Mouse (Mus musculus) left cerebral cortex, adult 9 months (tissue): ENCODE results near the gene Mbip.

Source experiments
- DNase-seq, 2 experiments: peaks; one replicate each; pipeline ENCODE4 v3.0.0; 2022; ENCODE audit warnings: low spot score in 2 of 2

Gene Mbip

DNA sequence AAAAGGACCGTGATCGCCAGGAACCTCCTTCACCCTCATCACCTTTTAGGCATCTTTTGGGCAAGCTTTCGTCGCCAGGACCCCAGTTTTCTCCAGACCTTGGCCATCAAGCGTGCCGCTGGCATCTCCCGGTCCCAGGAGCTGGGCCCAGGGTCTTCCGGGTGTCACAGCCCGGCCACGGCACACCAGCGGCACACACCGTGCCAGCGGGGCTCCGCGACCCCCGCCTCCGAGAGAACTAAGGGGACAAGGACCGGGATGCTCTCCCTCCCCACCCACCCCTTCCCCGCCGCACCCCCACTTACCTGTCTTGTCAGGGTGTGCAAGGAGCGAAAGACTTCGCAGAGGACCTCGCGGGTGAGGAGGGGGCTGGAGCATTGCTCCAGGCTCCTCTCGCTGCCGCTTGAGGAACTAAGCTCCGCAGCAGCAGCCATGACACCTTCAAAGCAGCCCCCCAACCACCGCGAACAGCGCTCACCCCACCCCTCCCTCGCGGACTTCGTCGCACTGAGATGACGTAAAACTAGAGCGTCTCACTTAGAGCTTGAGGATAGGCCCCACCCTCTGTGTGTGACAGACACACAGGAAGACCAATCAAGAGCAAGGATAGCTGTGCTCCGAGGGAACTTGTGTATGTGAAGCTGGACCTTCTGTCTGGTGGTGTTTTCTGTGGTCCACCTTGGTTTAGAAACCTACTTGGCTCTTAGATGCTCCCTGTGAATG lies at the start of gene Mbip:
Gene Mbip (minus strand): TSS at position 528 of the 723 bp plus-strand sequence.
- peak; percentile 94 to 99 for DNase-seq

DNA sequence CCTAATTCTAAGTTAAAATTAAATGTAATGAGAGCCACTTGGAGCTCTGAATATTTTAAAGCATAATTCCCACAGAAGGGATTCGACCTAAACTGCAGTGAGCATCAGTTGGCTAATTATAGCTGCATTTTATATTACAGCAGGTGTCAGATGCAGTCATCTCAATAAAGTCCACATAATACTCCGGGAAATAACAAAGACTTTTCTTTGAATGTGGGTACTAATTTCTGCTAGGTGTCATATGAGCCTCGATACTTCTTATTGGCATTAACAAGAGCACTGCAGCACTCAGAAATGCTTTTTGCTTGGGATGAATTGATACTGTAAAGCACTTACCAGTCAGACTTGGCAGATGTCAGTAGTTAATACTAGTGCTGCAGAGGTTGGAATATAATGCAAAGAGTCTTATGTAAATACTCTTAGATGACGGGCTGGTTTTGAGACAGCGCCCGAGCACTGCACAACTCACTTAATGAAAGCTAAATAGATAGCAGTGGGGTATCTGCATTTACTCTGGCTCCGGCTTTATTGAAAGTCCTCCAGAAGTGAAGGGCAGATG lies 42.0 kb upstream of the Mbip start:
- DNase-seq = no peak

DNA sequence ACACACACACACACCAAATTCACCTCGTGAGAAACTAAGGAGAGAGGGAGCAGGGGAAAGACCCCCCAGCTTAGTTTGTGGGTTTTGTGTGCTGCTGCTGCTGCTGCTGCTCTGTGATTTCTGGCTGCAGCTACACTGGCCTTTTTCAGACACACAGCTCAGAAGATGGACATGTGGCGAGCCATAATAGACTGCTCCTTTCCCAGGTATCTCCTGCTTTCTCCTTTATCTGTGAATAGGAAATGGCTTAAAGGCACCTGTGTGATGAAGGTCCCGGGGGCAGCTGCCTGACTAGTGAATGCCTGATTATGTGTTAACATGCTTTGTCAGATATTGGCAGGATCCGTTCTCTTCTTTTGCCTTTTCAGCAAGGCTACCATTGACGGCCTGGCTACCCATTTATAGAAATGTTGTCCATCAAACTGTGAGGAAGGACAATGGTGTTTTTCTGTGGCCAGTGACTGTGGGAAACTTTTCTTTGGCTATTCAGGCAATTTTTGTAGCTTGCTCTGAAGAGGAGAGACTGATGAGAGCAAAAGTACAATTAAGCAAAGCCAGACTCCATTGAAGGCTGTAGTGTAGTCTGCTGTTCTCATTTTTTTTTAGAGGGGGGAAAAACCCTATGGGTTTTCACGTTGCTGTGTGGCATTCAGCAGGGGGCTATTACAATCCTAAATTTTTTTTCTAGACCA lies 41.4 kb upstream of the Mbip start:
- no peak for DNase-seq

DNA sequence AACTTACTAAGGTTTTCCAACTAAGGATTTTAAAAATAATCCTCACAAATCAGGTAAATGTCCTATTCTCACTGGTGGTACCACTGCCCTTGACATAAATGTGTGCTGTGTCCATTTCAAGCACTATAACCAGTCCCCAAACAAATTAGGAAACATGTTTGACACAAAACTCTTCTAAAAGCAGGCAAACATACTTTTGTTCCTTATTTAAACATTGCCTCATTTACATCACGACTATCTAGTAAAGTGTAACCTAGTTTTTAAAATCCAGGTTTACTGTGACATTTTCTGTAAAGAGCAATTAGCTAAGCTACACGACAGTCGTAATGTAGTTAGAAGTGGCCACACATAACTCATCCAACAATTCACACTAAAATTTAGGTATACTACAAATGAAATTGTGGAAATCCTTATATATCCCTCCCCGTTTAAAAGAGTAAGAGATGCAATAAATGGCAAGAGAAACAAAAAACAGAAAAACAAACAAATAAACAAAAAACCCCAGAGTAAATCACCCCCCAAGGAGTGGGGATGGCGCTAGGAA lies 851 bp downstream of the Mbip start:
- DNase-seq = no peak

DNA sequence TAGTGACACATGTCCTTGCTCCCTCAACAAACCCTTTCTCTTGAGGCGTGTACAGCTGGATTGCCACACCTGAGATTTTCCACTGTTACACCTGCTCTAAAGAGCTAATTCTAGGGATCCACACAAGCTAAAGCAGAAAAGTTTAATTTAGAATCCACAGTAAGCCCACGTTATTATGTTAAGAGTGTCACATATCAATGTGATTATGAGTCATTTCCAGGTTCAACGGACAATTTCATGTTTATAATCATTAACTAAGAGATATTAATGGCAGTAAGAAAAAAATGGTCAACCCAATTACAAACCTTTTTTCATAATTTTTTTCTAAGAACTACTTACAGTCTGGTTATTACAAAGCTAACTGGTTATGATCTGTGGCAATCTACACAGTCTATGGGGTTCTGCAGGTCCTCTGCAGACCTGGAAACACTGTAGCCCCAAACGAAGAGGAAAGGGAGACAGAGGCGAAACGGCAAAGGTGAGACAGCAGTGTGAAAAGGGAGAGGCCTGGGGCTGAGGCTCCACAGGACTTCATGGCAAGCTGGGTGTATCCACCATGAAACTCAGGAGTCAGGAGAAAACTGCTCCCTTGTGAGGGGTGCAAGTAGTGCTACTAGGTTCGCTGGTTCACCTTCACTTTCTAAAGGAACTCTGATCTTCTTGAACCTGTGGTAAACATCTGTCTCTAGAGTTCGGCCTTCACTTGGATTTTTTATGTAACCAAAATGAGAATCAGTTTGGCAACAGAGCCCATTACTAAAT lies 6.2 kb downstream of the Mbip start:
- no peak for DNase-seq

DNA sequence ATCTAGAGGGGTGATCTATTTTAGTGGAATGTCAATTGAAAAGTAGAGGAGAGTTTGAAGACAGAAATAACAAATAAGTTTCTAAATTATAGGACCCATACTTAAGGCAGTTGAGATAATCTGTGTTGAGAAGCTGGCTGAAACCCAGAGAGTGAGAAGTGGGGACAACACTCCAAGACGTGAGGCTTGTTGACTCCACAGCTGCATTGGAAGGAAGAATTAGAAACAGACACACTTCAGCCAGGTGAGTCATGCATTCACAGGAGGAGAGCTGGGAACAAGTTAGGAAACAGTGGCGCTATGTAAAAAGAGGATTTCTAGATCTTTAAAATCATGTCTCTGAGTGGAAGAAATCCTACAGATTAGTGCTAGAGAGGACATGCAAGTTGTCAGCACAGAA lies 12.2 kb downstream of the Mbip start:
- DNase-seq = no peak

DNA sequence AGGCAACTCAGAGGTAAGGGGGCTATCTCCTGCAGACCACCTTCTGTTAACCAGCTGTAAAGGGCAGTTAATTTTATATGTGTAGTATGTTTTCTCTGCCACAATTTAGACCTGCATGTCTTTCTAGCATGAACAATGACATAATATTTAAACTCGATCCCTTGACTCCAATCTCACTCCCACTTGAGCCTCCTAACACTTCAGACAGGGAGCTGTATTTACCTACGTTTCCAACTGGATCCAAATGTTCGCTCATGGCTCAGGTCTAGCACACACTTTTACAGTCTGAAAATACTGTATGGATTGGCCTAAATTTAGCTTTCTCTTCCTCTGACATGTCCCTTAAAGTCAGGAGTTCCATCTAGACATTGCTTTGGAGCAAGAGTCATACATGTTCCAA lies 13.2 kb downstream of the Mbip start:
- no peak for DNase-seq

DNA sequence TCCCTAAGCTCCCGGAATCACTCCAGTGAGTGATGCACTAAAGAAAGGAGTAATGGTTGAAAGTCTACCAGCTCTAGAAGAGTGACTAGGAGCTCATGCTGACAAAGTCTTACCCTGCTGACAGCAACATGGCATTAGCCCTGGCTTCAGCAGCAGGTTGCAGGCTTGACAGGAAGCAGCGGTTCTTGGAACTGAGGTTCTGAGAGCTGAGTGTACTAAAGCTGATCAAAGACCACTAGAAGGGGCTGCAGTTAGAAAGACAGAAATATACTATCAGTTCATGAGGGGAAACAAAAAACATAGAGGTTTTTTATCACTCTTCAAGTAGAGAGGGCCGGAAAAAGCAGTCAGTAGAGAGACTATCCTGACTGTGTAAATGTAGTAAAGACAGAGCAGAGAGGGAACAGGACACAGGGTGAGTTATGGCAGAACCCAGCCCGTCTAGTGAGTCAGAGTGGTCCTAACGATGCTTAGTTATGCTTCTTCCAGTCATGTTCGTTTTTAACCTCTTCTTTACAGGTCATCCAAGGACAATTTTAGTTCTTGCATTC lies 18.2 kb downstream of the Mbip start:
- no peak for DNase-seq

DNA sequence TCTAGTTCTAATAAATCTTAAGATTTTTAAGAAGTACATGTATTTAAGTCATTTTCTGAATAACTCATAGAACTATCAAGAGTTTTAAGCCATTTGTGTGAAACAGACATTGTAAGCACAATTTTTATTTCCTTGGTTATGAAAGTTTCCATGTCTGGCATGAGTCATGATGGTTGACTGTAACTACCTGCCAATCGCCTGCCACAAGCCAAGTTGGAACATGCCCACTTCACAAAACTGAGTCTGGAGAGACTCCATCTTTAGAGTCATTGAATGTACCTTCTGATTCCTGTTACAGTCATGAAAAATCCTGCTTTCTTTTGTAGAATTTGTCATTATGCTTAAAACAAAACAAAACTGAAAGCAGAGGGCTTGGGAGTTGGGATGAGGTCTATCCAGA lies 19.8 kb downstream of the Mbip start:
- no peak for DNase-seq

DNA sequence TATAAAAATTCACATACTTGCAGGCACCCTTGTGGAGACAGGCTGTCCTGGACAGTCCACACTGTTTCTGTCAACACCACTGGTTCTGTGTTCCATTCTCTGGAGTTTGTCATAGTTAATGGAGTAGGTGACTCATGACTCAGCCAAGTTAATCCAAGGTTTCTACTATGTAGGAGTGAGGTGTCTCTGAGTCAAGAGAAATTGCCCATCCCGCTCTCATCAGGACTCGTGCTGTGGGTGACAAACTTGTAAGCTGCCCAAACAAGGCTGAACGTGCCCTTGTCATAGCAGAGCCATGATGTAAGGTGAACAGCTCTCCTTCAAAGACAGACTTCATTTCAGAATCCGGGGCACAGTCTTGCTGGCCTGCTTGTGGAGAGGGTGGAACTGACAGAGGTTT lies 26.8 kb downstream of the Mbip start:
- no peak for DNase-seq

DNA sequence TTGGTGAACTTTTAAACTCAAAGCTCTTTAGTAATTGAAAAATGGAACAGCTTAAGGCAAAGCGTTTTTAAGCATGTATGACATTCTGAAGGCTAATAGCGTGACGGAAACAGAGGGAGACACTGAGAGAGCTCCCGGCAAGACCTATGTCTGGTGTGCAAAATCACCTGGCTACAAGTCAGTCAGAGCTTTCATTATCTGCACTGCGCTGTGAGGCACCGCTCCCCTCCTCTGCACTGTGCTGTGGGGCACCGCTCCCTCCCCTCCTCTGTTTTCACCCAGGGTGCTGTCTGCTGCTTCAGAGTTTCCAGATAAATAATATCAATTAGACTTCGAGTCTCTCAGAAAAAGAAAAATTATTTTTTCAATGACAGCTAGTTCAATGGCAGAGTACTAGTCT lies 27.6 kb downstream of the Mbip start:
- DNase-seq = no peak

DNA sequence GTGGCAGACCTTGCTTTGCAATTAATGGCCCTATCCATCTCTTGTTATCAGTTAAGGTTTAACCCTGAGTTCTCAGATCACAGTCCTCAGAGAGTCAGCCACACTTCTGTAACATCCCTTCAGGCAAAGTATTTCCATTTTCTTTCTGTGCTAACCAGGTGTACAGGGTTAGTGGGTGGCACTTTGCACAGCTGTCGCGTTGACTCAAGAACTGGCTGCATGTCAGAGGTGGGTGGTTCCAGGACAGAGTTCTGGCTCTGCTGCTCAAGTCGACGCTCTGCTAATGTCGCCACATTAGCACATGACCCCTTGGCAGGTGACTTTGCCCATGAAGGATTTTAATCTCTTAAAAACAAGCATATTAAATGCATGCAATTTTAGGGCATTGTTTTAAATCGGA lies 39.9 kb downstream of the Mbip start:
- DNase-seq = no peak

DNA sequence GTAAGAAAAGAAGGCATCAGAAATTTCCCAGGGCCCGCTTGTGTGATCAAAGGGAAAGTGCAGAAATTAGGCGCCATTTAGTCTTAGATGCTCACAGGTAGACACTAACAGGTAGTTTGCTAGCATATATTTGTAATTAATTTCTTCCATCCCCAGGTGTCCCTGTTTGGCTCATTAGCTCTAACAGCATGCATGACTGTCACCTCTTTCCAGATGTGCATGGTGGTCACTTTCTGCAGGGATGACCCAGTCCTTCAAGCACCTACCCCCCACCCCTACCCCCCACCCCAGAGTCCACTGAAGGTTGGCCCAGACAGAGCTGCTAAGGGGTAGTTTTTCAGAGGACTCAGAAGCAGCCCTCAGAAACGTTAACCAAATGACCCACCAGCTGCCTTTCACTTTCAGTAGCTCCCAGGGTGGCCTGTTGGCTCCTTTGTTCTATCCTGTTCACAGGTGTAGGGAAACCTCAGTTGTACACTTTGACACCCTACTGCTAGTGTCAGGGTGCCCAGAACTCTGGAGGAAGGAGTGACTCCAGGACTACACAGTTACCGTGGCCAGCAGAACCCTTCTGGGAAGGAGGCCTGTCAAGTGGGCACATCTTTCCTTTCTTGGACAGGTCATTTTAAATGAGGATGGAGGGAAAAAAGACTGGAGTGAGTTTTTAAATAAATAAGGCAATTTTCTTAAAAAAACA lies 43.2 kb downstream of the Mbip start:
- DNase-seq = no peak

DNA sequence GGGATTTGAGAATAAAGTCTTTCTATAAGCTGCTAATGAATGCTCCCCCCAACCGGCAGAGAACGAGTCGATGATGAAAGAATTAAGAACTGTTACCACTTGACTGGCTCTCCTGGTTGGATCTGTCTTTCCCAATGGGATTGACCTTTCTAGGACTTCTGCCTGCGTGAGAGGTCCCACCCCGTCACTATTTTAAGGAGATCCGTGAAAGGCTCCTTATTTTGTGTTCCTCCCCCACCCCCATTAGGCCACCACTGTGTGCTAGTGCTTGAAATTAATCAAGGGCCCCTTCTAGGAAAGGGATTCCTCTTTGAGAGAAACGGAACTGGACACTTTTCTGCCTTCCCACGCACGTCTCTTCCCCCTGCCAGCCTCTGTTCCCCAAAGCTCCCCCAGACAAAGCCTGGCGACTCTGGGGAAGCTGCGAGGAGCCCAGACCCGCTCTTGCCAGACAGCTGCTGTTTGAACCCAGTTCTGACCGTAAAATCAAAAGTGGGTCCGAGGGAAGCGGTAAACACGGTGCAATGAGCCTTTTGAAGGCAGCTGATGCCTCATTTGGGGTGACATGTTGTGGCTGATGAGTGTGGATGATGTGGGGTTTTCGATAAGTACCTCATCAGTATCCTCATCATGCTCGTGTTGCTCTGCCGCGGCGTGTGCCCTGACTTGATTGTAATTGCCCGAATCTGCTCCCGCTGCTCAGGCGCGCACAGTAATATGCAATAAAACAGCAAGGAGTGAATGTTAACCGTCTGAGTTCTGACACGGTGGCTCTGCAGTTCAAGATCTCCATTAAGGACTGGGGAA lies 44.0 kb downstream of the Mbip start:
- DNase-seq = peak in 1 of 2 experiments; percentile 9

DNA sequence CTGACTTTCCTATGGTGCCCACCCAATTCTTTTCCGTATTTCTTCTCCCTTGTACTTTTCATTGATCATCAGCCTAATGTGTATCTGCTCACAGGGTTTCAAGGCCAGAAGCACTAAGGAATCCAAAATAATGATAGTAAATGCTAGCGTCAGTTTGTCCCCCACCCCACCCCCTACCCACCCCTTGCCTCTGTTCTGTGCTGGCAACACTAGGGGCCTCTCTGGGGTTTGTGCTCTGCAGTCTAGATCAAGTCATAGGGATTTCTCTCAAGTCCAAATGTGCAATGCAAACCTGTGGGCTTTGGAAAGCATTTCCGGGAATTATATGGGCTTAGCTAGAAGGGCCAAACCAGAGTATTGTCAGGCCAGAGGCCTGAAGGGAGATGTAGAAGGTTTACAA lies 46.1 kb downstream of the Mbip start:
- DNase-seq = no peak

DNA sequence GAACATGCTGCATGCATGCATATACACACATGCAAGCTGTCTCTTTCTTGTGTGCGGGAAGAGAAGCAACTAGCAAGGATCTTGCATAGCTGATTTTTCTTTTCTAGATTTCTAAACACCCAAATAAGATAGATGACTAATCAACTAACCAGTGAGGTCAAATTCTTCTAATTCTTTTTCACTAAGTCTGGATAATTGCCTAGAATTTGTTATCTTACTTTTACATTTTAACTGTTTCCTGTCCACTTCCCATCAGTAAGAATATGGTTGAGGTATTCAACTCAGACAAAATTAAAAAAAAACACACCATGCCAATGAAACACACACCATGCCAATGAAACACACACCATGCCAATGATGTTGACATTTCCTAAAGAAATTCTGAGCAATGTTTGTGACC lies 46.8 kb downstream of the Mbip start:
- DNase-seq = no peak

DNA sequence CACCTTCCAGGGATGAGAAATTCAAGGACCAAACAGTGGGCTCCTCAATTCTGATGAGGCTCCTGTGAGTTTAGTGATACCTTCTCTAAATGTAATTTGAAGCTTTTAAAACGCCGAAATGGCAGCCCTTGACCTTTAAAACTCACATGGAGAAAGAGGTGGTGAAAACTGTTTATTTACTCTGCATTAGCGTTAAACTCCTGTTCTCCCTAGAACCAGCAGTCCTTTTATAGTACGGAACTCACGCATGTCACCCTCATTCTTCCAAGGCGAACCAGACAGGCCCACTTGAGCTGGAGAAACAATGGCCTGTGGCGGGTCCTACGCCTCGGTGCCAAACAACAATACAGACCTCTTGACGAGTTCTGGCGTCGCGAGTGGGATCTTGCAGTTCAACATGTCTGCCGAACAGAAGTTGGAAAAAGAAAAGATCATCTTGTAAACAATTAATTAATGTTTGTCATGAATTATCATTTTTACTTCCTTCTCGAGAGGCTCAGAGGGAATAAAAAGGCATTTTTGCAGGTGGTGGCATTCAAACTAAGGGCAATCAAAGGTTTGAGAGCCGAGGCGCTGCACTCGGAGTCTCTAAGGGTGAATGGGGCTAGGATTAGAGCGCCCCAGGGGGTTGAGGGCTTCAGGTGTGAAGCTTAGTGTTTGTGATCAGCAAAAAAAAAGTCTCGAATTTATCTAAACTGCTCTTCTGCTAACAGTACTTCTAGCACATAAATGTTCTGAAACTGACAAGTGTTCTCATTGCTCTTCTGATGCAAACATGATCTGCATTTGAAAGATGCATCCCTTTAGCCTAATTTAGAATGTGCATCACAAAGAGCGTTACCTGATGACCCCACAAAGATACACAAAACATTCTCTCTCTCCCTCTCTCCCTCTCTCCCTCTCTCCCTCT lies 47.5 kb downstream of the Mbip start:
- DNase-seq = no peak

DNA sequence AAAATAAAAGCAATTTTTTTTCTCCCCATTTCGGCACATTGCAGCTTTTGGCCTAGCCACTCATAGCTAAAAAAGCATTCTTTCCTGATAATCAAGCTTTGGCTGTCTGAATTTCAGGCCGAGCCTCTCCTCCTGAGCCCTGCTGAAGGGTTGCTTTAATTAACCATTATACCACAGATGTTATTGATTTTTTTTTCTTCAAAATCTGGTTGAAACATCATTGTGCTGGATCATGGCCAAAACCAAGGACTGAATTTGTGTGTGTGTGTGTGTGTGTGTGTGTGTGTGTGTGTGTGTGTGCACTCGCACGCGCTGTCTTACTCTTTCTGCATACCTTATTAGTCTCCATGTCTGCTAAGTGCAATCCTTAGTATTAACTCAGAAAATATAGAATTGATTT lies 48.6 kb downstream of the Mbip start:
- no peak for DNase-seq

DNA sequence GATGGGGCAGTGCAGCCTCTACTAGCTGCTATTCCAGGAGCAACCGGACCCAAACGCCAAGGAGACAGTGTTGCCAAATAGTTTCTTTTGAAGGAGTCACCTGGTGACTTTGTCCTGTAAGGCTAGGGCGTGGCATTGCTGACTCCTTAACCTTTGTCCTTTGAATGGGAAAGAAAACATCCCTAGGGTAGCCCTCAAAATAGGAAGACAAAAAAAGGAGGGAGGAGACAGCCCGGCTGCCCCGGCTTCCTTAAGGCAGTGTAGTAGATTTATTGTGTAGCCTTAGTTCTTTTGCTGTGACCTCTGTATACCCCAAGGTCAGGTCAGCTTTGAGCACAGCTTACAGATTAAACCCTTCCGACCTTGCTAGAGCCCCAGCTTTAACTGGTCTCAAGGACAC lies 49.2 kb downstream of the Mbip start:
- DNase-seq = no peak
